Mouse (Mus musculus): ENCODE results near the gene Farp2. TPM values are rescaled to one million over a fixed set of nuclear protein-coding genes. Genes with fewer than 3 reads are reported as not detected.
"Not testable (repeated sequence)": the region's sequence is repeated elsewhere in the genome, so short reads cannot be mapped to it uniquely, and the experiment has no call there.

The Farp2 gene
- total RNA-seq (2021), result 1 to 10 TPM; 8.7 to 8.9 TPM

DNA sequence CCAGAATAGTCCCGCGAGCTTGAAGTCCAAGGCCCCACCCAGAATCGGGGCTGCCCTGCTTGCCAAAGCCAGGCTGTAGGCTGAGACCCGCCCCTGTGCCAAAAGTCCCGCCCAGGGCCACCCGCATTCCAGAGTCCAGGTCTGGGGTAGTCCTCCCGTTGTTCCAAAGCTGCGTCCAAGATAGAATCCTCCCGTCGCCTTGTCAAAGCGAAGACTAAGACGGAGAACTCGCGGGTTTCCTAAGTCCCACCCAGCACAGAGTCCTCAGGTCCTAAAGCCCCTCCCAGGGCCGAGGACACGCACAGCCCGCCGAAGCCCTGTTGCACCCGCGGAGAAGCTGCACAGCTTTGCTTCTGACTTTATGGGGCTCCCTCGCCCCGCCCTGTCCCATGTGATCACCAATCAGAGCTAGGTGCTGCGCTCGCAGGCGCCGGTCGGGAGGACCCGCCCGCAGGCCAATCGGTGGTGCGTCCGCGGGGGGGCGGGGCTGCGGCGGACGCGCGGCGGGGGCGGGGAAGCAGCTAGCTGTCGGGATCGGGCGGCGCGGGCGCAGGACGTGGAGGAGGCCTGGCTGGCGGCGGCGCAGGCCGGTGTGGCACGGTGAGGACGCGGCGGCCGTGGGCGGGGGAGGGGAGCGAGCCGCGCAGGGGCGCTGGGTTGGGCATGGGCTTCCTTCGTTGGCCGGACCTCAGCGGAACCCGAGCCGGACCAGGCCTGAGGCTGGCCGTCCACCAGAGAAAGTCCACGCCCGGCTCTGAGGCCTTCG, at the start of gene Farp2:
Gene Farp2 (plus strand): TSS at position 495 of the 766 bp plus-strand sequence.
- DNase-seq, result peak; percentile 94
- intact Hi-C loops (cut with DNase I), result no loop called here

DNA sequence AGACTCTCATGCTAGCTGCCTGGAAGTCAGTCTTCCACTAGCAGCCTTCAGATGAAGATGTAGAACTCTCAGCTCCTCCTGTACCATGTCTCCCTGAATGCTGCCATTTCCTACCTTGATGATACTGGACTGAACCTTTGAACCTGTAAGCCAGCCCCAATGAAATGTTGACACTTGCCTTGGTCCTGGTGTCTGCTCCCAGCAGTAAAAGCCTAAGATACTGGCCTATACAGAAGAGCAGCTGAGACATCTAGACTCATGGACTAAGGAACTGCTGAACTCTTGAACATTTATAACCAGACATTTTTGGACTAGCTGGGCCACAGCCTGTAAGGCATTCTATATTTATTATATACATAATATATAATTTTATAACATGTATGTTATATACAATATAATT, 46.8 kb upstream of the Farp2 start:
- DNase-seq, result no peak
- intact Hi-C loops (cut with DNase I), result no loop called here

DNA sequence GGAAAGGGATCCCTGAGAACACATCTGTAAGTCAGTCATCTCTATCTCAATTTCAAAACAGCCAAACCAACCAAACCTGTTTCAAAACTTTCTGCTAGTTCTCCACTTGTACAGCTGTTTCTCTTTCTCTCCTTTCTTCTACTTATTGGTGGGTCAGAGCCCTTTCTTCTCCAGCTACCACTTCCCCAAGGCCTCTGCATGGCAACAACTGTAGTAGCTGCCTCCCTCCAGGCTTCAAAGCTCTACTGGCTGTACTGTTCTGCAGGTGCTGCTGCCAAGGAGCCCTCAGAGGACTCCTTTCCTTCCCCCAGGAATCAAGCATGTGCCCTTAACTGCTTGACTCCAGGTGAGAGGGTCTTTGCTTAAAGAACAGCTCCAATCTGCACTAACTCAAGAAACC, 46.1 kb upstream of the Farp2 start:
- DNase-seq, result no peak
- intact Hi-C loops (cut with DNase I), result no loop called here

DNA sequence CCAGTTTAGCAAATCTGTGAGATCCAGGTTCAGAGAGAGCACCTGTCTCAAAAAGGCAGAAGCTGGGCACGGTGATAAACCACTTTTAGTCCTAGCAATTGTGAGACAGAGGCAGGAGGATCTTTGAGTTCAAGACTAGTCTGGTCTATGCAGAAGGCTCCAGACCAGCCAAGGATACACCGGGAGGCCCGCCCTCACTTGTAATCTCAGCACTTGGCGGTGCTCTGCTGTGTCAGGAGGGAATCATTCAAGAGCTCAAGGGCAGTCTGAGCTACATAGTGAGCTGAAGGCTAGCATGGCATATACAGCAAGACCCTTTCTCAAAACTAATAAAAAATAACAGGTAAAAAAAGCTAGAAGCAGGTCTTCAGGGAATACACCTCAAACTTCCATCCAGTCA, 43.3 kb upstream of the Farp2 start:
- intact Hi-C loops (cut with DNase I), result no loop called here
- no peak for DNase-seq

DNA sequence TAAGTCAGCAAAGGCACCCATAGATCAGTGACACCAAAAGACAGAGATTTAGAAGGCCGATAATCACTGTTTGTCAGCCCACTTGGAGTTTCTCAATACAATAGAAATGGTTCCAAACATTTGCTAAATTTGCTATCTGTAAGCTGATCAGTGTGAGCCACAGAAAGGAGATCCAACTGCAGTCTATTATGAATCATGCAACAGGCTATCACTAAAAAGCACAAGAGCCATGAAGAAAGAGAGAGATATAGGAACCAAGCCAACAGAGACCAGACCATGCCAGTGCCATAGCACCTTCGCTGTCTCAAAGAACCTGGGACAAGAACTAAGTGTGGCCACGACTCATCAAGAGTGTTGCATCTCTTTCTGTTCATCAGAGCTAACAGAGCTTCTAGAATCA, 36.2 kb upstream of the Farp2 start:
- DNase-seq, result no peak
- intact Hi-C loops (cut with DNase I), result no loop called here

DNA sequence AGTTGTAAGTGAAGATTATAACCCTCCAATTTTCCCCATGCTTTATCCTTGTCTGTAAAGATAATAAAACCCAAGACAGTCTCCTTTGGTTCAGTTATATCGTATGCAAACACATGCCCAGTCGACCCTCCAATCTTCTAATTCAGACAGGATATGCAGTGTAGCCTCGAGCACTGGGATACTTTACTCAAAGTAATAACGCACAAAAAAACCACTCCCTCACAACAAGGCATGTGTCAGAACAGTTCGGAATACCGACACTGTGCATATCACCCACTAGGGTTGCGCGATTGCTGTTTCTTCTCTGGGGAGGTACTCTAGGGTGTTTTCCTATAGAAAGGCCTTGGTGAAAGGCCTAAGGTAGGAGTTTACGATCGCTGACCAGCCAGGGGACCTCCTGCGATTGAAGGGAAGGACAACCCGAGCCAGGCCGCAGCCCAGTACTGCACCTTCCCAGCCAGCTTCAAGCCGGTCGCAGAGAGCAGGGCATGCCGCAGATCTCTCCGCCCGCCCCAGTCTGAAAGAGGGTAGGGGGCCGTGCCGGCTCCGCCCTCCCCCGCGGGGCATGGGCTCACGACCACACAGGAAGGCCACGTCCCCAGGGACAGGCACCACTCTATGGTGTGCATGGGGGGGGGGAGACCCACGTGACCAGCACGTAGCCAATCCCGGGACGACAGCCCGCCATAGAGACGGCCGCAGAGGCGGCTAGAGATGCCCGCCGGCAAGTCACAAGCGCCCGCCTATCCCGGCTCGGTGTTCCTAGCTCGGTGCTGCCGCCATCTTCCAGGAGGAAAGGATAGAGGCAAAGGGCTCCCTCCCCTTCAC, 33.9 kb upstream of the Farp2 start:
- DNase-seq, result peak; percentile 99
- intact Hi-C loops (cut with DNase I), result no loop called here

DNA sequence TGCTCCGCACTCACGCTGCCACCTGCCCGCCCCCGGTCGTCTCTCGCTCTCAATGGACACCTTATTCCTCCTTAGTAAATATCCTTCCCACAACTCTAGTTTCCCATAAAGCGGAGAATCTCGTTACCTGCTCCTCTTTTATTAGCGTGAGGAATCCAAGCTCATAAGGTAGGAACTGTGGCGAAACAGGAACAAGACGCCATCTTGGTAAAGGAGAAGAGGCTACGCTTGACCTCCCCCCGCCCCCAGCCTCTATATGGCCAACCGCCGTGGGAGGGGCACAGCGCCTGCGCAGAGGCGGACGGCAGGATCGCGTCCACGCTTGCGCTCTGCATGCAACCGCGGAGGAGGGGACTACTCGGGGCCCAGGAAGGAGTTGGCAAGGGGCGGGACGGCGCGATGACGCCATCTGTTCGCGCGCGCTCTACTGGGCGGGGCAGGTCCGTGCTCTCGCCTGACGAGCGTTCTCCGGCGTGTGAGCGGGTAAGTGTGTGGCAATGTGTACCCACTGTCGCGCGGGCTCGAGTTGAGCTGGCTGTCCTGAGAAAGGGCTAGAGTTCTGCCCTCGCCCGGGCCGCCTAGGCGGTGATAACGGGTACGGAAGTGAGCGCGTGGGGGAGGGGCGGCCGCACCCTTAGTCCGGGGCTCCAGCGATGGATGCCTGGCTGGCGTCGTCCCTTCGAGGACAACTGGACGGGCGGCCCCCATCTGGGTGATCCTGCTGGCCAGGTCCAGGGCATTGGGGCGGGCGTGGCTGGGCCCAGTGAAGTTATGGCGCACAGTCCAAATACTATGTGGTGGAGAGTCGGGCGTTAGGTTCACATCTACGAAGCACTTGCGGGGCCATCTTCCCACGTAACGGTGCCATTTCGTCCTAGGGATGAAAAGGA, 33.0 kb upstream of the Farp2 start, which contains the start of gene Hdlbp:
Gene Hdlbp (minus strand): TSS at position 230 of the 890 bp plus-strand sequence.
- intact Hi-C loops (cut with DNase I), result no loop called here
- DNase-seq, result peak; percentile 100

DNA sequence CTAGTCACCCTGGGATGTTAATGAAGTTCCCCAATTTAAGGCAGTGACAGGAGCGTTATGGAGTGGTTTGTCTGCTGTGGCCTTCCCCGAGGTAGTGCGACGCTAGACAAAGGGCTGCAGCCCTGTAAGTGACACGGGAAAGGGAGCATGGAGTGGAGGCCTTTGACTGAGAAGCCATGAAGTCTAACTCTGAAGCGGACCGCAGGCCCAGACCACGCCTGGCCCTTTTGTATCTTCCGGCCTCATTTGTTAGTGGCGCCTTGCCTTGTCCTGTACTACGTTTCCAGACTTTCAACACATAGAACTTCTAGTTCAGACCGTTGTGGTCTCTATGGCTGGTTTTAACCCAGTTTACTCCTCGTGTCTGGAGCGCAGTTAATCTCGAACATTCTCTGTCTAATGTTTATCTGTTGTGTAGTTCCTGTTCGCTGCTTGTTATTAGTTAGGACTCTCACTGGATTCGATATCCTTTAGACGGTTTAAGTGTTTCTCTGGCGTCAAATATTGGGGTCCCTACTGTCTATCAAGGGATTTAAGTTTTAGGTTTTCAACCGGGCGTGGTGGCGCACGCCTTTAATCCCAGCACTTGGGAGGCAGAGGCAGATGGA, 32.3 kb upstream of the Farp2 start:
- DNase-seq, result no peak
- intact Hi-C loops (cut with DNase I), result no loop called here

DNA sequence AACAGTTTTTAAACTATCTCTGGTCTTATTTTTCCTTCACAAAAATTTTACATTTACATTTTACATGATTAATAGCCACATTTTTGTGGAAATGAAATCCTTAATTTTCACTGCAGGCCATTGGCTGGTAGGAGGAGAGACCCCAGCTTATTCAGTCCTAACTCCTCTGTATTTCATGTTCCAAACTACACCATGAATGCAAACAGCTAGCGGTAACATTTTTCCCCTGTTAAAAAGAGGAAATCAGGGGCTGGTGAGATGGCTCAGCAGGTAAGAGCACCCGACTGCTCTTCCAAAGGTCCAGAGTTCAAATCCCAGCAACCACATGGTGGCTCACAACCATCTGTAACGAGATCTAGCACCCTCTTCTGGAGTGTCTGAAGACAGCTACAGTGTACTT, 25.6 kb upstream of the Farp2 start:
- DNase-seq; intact Hi-C loops (cut with DNase I): not testable (repeated sequence)

DNA sequence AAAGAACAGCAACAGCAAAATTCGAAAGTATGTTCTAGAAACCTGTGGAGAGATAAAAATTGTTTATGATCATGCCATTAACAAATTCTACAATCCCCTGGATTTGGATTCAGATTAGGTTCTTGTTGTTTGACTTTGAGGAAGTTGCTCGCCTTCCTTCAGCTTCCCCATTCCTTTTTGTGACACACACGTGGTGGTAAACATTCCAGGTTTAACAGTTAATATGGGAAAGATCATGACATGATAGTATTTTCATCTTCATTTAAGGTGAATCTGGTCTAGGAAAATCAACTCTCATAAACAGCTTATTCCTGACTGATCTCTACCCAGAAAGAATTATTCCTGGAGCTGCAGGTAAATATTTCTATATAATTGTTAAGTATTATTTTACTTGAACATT, 16.6 kb upstream of the Farp2 start:
- DNase-seq, result no peak
- intact Hi-C loops (cut with DNase I), result no loop called here

DNA sequence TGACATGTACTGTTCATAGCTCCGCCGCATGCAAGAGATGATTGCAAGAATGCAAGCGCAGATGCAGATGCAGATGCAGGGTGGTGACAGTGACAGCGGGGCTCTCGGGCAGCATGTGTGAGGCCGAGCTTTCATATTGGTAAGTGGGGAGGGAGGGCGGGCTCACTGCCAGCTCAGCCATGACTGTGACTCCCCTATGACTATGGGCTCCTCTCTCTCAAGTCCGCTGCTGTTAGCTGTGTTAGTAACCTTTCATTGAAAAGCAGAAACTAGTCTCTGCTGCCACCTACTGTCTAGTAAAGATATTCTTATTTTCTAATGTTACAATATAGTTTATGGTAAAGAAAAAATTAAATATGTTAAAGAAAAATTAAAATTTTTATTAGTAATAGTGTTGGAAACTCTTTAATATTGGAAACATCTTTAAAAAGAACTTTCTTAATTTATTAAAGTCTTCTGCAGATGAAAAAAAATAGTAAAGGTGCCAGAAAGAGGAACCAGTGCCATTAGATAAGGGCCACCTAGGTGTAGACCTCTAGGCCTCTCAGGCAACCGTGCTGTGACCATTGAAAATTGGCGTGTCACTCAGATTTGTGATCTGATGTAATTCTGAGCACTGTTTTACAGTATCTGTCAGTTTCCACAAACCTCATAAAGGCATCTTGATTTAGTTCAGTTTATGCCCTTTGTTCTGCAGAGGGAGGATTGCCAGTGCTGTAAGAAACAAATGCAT, 4.8 kb upstream of the Farp2 start:
- peak; percentile 13 for DNase-seq
- intact Hi-C loops (cut with DNase I), result loop anchor here (10.0 kb wide), 2 partner anchors 152 to 268 kb away; no protein-coding TSS in a partner anchor

DNA sequence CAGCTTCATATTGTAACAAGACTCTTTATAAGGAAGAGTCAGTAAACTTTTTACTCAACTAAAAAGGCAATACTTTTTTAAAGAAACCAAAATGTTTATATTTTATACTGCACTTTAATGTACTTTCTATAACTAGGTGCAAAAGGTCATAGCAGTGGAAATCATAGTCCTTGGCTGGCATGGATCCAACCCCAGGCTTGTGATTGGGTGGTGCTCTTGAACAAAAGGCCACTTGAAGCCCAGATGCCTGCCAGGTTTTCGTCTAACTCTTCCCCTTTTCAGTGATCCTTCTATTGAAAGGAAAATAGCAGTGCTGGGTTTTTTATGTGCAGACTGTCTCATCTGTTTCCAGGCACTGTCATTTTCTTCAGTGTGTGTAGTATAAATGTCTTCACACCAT, 3.3 kb upstream of the Farp2 start:
- DNase-seq, result not testable (repeated sequence)
- intact Hi-C loops (cut with DNase I), result loop anchor here (10.0 kb wide), 2 partner anchors 154 to 266 kb away; no protein-coding TSS in a partner anchor

DNA sequence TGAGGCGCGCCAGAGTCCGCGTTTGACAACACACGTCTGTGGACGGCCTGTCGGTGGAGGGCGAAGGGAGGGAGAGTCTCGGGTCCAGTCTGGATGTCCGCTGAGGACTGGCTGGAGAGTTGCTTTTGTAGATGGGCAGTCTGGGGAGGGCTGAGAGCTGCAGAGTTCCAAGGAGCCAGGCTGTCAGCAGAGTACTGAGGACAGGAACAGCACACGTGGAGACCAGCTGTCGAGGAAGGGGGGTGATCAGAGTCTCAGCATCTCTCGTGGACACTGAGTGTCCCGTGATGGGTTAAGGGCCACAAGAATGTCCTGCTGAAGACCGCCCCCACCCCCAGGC, 442 bp downstream of the Farp2 start:
- no peak for DNase-seq
- intact Hi-C loops (cut with DNase I), result no loop called here

DNA sequence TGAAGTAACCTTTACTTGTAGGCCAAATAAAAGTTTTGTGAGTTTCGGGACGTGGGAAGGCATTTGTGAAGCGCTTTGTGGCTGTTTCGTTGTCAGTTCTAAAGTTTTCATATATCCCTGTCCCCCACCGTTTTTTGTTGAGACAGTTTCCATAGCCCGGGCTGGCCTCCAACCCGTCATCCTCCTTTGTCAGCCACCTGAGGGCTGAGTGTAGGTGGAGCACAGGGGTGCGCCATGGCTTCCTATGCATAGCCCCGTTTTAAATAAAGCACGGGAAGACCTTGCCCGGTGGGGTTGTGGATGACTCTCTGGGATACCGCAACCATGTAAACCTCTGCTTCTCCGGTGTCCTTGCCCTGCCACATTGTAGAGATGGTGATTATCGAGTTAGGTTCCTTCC, 1.3 kb downstream of the Farp2 start:
- DNase-seq, result no peak
- intact Hi-C loops (cut with DNase I), result no loop called here

DNA sequence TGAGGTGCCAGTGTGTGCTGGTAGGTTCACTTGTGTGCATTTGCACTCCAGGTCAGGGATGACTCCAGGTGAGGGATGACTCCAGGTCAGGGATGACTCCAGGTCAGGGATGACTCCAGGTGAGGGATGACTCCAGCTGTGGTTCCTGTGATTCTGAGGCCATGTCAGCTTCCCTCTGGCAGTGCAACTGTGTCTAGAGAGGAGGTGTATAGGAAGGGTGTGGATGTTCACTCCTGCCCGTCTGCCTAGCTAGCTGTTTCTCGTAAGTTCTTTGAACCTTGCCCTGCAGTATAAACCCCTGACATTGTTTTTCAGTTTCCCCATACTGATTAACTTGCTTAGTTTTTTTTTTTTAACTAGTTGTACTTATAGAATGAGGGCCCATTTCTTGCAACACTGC, 9.6 kb downstream of the Farp2 start:
- DNase-seq, result no peak
- intact Hi-C loops (cut with DNase I), result no loop called here

DNA sequence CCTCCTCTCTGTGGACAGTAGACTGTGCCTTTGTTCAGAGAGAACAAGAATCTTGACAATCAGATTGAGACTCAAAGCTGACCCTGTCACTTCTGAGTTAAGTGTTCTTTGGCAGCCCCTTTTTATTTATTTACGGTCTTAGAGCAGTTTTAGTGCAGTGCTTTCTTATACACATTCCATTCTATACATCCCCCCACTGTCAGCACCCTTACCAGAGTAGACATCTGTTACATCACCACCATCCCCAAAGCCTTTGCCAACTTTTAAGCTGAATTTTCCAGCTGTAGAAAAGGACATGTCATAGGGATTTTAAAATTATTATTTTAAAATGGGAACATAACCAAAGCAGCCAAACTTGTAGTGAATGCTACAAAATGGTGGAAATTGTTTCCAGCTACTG, 10.4 kb downstream of the Farp2 start:
- DNase-seq, result no peak
- intact Hi-C loops (cut with DNase I), result no loop called here

DNA sequence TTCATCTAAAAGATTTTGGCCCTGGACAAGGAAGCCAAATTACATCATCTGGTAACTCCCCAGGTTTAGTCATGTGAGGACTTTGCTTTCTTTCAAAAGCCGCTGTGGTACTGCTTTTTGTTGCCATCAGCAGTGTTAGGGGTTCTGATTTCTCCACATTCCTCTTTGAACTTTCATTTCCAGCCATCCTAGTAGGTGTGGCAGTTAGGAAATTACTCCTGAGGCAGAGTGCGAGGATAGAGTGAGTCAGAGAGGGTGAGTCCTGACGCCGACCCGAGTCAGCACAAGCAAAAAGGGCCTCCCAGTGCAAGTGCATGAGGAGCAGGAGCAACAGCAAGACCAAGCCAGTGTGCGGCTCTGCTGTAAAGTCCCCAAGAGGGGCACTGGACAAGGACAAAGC, 17.9 kb downstream of the Farp2 start:
- DNase-seq, result no peak
- intact Hi-C loops (cut with DNase I), result no loop called here

DNA sequence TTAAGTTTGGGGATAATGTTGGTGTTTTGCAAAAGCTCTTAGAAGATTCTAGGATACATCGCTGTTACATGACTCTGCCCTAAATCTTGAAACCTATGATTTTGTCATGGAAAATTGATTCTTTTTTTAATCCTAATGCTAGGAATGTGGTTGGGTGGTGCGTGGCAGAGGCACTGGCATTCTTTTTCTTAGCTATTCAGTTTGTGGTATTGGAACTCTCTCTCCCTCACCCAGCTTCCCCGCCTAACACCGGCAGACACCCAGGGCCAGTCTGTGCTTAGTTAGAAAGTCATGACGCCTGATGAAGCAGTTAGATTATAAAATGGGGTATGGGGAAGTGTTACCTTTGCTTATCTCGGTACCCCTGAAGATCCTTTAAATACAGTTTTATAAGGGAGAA, 25.3 kb downstream of the Farp2 start:
- no peak for DNase-seq
- intact Hi-C loops (cut with DNase I), result no loop called here

DNA sequence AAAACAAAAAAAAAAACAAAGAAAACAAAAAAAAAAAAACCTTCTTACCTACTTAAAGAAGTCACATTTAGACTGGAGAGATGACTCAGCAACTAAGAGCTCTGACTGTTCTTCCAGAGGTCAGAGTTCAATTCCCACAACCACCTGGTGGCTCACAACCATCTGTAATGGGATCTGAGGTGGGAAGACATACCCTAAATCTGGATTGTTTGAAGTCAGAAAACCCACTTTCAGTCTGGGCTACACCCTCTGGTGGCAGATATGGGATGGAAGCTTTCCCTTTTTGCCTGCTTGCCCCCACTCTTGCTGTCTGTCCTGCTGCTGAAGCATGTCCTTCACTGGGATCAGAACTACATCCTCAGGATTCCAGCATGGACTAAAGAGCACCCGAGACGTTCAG, 31.3 kb downstream of the Farp2 start:
- intact Hi-C loops (cut with DNase I), result no loop called here
- DNase-seq, result no peak

DNA sequence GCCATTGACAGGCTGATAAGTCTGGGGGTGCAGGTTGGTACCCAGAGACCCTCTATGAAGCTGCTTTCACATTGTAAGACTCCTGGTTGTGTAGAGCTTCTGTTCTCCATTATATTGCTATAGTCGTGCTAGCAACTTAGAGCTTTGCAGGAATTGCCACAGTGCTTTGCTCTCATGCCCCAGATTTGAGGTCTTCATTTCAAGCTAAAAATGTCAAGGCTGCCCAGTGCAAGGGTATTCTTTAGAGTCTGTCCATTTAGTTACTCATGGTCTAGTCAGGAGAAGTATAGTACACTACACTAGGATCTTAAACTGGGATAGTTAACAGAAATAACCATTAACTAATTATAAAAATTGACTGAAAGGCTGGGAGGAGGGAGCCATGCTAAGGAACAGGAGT, 35.4 kb downstream of the Farp2 start:
- DNase-seq, result no peak
- intact Hi-C loops (cut with DNase I), result no loop called here
